Mouse (Mus musculus): ENCODE measurements around the gene Emg1.

GRCm38 (mm10) chr6:124706061-124706627 is 5.8 kb downstream of the Emg1 start:
- TF ChIP-seq CTCF (IDR thresholded peaks at IDR 0.05; ENCODE audit: low read depth) (no peak), EP300 (IDR thresholded peaks at IDR 0.05; ENCODE audit: low read depth) (no peak)
